Mouse (Mus musculus): ENCODE data around the gene Sec11a. TPM values are rescaled to one million over a fixed set of nuclear protein-coding genes. Genes with fewer than 3 reads are reported as not detected.
A peak's percentile ranks its signal among the peaks of the same experiment; 100 is the strongest.

Gene Sec11a
- polyA plus RNA-seq, 1 experiment: 52.7 TPM

DNA sequence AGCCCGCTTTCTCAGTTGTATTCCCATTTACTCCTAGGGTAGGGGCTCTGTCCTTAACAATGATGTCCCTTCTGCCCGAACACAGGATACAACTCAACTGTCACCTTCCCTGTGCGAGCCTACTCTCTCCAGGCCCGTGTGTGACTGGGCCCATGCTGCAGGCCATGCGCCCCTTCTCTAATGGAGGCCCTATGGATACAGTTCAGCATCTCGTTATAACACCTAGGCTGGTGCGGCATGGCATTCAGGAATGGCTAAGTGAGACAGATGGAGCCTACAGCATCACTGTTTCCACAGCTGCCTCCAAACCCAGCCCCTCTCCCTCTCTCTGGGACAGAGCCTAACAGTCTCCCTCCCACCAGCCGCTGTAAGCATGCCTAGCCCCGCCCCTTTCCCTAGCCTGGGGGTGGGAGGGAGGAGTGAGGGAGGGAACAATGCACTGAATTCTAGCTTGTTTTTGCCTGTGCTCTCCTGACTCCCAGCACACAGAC is 58.5 kb downstream of the Sec11a start:
- Histone ChIP-seq H3K4me1 (ENCODE audit: control insufficient read depth, insufficient read depth, low read length) (no peaks in the 10 kb centered on the region), H3K4me3 (replicated peaks; ENCODE audit: extremely low read depth, low read depth, low read length) (no peak overlapping the region)
- no peak for TF ChIP-seq POLR2A (IDR thresholded peaks at IDR 0.05; ENCODE audit: borderline replicate concordance, extremely low read depth, low read depth, low read length)
- TF ChIP-seq CTCF (IDR thresholded peaks at IDR 0.05; ENCODE audit: insufficient read depth, low read length): no peak
- no peak for DNase-seq
- WGBS: 53% methylated on average over 9 of the region's 9 CpGs

- WGBS: 78% methylated on average over 7 of the region's 7 CpGs
- DNase-seq: no peak
- Histone ChIP-seq H3K4me3 (replicated peaks; ENCODE audit: extremely low read depth, low read depth, low read length) (no peak overlapping the region), H3K4me1 (ENCODE audit: control insufficient read depth, insufficient read depth, low read length) (no peaks in the 10 kb centered on the region)
- no peak for TF ChIP-seq CTCF (IDR thresholded peaks at IDR 0.05; ENCODE audit: insufficient read depth, low read length)
- no peak for TF ChIP-seq POLR2A (IDR thresholded peaks at IDR 0.05; ENCODE audit: borderline replicate concordance, extremely low read depth, low read depth, low read length)
These were observed 59.0 kb downstream of the Sec11a start for GRCm38 (mm10) chr7:80888595-80888994.

DNA sequence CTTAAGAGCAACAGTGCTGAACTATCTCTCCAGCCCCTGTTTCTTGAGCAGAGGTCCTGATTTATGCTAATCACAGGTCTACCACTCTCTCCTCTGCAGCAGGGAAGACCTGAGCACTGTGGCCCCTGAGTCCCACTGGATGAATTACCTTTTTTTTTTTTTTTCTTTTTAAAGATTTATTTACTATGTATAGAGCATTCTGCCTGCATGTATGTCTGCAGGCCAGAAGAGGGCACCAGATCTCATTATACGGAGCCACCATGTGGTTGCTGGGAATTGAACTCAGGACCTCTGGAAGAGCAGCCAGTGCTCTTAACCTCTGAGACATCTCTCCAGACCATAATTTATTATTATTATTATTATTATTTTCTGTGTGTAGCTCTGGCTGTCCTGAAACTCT is 61.9 kb downstream of the Sec11a start:
- TF ChIP-seq POLR2A (IDR thresholded peaks at IDR 0.05; ENCODE audit: borderline replicate concordance, extremely low read depth, low read depth, low read length) (no peak), CTCF (IDR thresholded peaks at IDR 0.05; ENCODE audit: insufficient read depth, low read length) (0 out of 2 replicates have a peak, but pooled peaks have one; percentile 18)
- H3K4me1 ChIP-seq (ENCODE audit: control insufficient read depth, insufficient read depth, low read length): no peaks in the 10 kb centered on the region; the same call in 1 of the 2 replicates
- DNase-seq: no peak
- no peak overlapping the region for H3K4me3 ChIP-seq (replicated peaks; ENCODE audit: extremely low read depth, low read depth, low read length)
- 13% methylated on average over 1 of the region's 1 CpGs for WGBS

DNA sequence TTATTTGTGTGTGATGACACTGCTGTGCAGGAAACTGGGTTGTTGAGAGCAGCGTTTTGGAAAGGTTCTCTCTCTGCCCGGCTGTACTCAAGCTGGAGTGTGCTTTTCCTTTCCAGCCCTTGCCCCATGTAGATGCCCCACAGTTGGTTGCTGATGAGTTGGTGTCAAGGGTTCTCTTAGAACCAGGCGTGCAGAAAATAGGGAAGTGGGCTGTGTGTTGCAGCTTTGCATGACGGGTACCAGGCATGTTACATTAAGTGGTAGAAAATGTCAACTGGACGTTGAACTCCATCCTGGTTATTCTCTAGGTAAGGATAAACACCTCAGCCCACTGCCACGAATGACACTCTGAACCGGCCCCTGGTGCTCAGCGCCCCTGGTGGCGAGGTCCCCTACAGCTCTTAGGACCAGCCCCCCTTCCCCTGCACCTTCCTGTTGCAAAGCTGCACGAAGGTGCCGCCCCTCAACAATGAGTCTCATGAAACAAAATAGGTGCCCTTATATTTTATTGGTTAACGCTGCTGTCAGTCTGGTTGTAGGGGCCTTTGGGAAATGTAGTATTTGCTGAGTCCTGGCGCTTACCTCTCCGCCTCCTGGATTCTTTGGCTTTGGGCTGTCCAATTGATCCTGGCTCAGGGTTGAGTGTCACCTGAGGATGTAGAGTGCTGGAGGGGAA is 64.6 kb downstream of the Sec11a start:
- Histone ChIP-seq H3K4me3 (replicated peaks; ENCODE audit: extremely low read depth, low read depth, low read length) (peak overlapping the region; percentile 56), H3K4me1 (ENCODE audit: control insufficient read depth, insufficient read depth, low read length) (no peaks in the 10 kb centered on the region; the same call in 1 of the 2 replicates)
- TF ChIP-seq POLR2A (IDR thresholded peaks at IDR 0.05; ENCODE audit: borderline replicate concordance, extremely low read depth, low read depth, low read length): no peak
- peak; percentile 26 for TF ChIP-seq CTCF (IDR thresholded peaks at IDR 0.05; ENCODE audit: insufficient read depth, low read length)
- peak; percentile 50 for DNase-seq
- 16% methylated on average over 14 of the region's 14 CpGs for WGBS

GRCm38 (mm10) chr7:80875727-80876126 is 71.9 kb downstream of the Sec11a start:
- DNase-seq: no peak
- no peak for TF ChIP-seq POLR2A (IDR thresholded peaks at IDR 0.05; ENCODE audit: borderline replicate concordance, extremely low read depth, low read depth, low read length)
- no peak overlapping the region for H3K4me3 ChIP-seq (replicated peaks; ENCODE audit: extremely low read depth, low read depth, low read length)
- no peaks in the 10 kb centered on the region for H3K4me1 ChIP-seq (ENCODE audit: control insufficient read depth, insufficient read depth, low read length)
- 71% methylated on average over 37 of the region's 37 CpGs for WGBS

GRCm38 (mm10) chr7:80873631-80874030 is 73.9 kb downstream of the Sec11a start:
- H3K4me1 ChIP-seq (ENCODE audit: control insufficient read depth, insufficient read depth, low read length): no peaks in the 10 kb centered on the region
- WGBS: 90% methylated on average over 2 of the region's 2 CpGs
- no peak for DNase-seq
- TF ChIP-seq CTCF (IDR thresholded peaks at IDR 0.05; ENCODE audit: insufficient read depth, low read length): no peak
- no peak for TF ChIP-seq POLR2A (IDR thresholded peaks at IDR 0.05; ENCODE audit: borderline replicate concordance, extremely low read depth, low read depth, low read length)
- no peak overlapping the region for H3K4me3 ChIP-seq (replicated peaks; ENCODE audit: extremely low read depth, low read depth, low read length)

DNA sequence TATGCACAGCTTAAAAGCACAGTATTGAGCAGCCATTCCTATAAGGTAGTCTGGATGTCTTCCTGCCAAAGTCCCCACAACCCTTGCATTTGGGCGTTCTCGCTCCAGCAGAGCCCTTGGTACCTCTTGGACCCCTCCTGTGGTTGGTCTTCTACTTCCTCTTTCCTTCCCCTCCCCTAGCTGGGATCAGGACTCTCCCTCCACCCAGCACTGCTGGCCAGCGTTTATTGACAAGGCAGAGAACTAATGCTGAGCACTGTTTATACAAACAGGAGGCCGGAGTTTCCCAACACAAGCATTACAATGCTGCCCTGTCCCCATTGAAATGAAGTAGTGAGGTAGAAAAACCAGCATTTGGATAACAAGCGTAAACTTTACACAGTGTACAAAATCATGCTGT is 74.5 kb downstream of the Sec11a start:
- no peak for DNase-seq
- TF ChIP-seq CTCF (IDR thresholded peaks at IDR 0.05; ENCODE audit: insufficient read depth, low read length) (no peak), POLR2A (IDR thresholded peaks at IDR 0.05; ENCODE audit: borderline replicate concordance, extremely low read depth, low read depth, low read length) (no peak)
- H3K4me3 ChIP-seq (replicated peaks; ENCODE audit: extremely low read depth, low read depth, low read length): no peak overlapping the region
- 61% methylated on average over 5 of the region's 5 CpGs for WGBS
- no peaks in the 10 kb centered on the region for H3K4me1 ChIP-seq (ENCODE audit: control insufficient read depth, insufficient read depth, low read length)

DNA sequence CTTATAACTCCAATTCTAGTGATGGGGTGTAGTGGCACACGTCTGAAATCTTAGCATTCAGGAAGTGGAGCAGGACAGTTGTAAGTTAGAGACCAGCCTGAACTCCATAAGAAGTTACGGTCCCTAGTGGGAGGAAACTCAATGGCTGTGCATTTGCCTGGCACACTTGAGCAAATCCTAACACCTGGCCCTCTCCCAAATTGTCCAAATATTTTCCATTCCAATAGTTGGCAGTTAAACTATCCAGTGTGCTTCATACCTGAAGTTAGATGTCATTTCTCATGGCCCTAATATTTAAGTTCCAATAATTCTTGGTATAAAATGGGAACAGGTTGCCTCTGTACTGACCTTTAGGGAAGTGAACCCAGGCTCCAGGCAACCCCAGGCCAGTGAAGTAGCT is 78.9 kb downstream of the Sec11a start:
- 68% methylated on average over 2 of the region's 2 CpGs for WGBS
- no peak for DNase-seq
- no peak for TF ChIP-seq POLR2A (IDR thresholded peaks at IDR 0.05; ENCODE audit: borderline replicate concordance, extremely low read depth, low read depth, low read length)
- no peak for TF ChIP-seq CTCF (IDR thresholded peaks at IDR 0.05; ENCODE audit: insufficient read depth, low read length)
- Histone ChIP-seq H3K4me3 (replicated peaks; ENCODE audit: extremely low read depth, low read depth, low read length) (no peak overlapping the region), H3K4me1 (ENCODE audit: control insufficient read depth, insufficient read depth, low read length) (peaks cover 19% of the 10 kb centered on the region)

GRCm38 (mm10) chr7:80866514-80867147 is 80.9 kb downstream of the Sec11a start:
- no peak for DNase-seq

DNA sequence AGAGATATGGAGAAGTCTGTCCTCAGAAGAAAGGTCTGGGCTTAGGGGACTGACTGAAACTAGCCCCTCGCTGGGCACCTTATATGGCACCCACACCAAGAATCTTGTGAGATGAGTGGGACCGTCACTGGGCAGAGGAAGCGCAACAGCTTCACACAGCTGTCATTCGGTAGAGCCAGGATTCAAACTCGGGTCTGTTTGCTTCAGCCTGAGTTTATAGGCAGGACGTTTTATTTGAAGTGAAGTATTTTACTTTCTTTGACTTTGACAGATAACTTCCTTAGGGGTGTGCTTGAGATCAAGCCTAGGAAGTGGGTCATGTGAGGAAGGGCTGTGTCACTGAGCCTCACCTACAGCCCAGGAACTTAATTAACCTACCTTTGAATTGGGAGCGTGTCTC is 82.1 kb downstream of the Sec11a start:
- Histone ChIP-seq H3K4me1 (ENCODE audit: control insufficient read depth, insufficient read depth, low read length) (peaks cover 26% of the 10 kb centered on the region), H3K4me3 (replicated peaks; ENCODE audit: extremely low read depth, low read depth, low read length) (no peak overlapping the region)
- no peak for TF ChIP-seq CTCF (IDR thresholded peaks at IDR 0.05; ENCODE audit: insufficient read depth, low read length)
- no peak for TF ChIP-seq POLR2A (IDR thresholded peaks at IDR 0.05; ENCODE audit: borderline replicate concordance, extremely low read depth, low read depth, low read length)
- WGBS: 60% methylated on average over 7 of the region's 7 CpGs
- DNase-seq: no peak

More at GRCm38 (mm10) chr7:80866514-80867147, 80.9 kb downstream of the Sec11a start:
- 46% methylated on average over 7 of the region's 7 CpGs for WGBS
- TF ChIP-seq CTCF (IDR thresholded peaks at IDR 0.05; ENCODE audit: insufficient read depth, low read length) (no peak), POLR2A (IDR thresholded peaks at IDR 0.05; ENCODE audit: borderline replicate concordance, extremely low read depth, low read depth, low read length) (no peak)
- Histone ChIP-seq H3K4me1 (ENCODE audit: control insufficient read depth, insufficient read depth, low read length) (peaks cover 25% of the 10 kb centered on the region), H3K4me3 (replicated peaks; ENCODE audit: extremely low read depth, low read depth, low read length) (no peak overlapping the region)

Data from lung, adult 2 months (tissue).